Mouse (Mus musculus) layer of hippocampus, adult 8-10 months (tissue): Measurements from ENCODE around the gene Olfr697. TPM values are rescaled to one million over a fixed set of nuclear protein-coding genes. Genes with fewer than 3 reads are reported as not detected.
"Not testable (repeated sequence)": the region's sequence is repeated elsewhere in the genome, so short reads cannot be mapped to it uniquely, and the experiment has no call there.

Experiments
- DNase-seq, 2 experiments: peaks; one replicate each; pipeline ENCODE4 v3.0.0; 2022; ENCODE audit warnings: low spot score in 2 of 2
- total RNA-seq, 4 experiments: library from RNA; stranded (reverse); gene quantifications; 2 replicates each; pipeline ENCODE4 v1.2.4; 2022

Gene Olfr697
- total RNA-seq = not detected

GRCm38 (mm10) chr7:106742343-106742742 lies at the start of gene Olfr697:
Gene Olfr697 (minus strand): TSS chr7:106742443.
- DNase-seq = no peak

- no peak for DNase-seq
Measured at GRCm38 (mm10) chr7:106788330-106788729, 46.1 kb upstream of the Olfr697 start.

- not testable (repeated sequence) for DNase-seq
Measured at GRCm38 (mm10) chr7:106761008-106761407, 18.8 kb upstream of the Olfr697 start.

GRCm38 (mm10) chr7:106758800-106759199 lies 16.6 kb upstream of the Olfr697 start:
- DNase-seq = no peak

- no peak for DNase-seq
Measured at GRCm38 (mm10) chr7:106755297-106755696, 13.1 kb upstream of the Olfr697 start, which contains the start of gene Olfr698. Gene Olfr698 (minus strand): TSS chr7:106755397.

- DNase-seq = no peak
Measured at GRCm38 (mm10) chr7:106745811-106746210, 3.6 kb upstream of the Olfr697 start.

- no peak for DNase-seq
Measured at GRCm38 (mm10) chr7:106737028-106737427, 5.2 kb downstream of the Olfr697 start.

GRCm38 (mm10) chr7:106733717-106734116 lies 8.5 kb downstream of the Olfr697 start:
- DNase-seq = no peak

- DNase-seq = not testable (repeated sequence)
Measured at GRCm38 (mm10) chr7:106725654-106726053, 16.6 kb downstream of the Olfr697 start.

- DNase-seq = no peak
Measured at GRCm38 (mm10) chr7:106716296-106716695, 25.9 kb downstream of the Olfr697 start, which contains the start of gene Olfr695. Gene Olfr695 (minus strand): TSS chr7:106716396.

- no peak for DNase-seq
Measured at GRCm38 (mm10) chr7:106711463-106711862, 30.8 kb downstream of the Olfr697 start.

- DNase-seq = not testable (repeated sequence)
Measured at GRCm38 (mm10) chr7:106707705-106708104, 34.5 kb downstream of the Olfr697 start.

GRCm38 (mm10) chr7:106696891-106697290 lies 45.4 kb downstream of the Olfr697 start:
- no peak for DNase-seq

- no peak for DNase-seq
Measured at GRCm38 (mm10) chr7:106692976-106693375, 49.3 kb downstream of the Olfr697 start.

- DNase-seq = no peak
Measured at GRCm38 (mm10) chr7:106691714-106692113, 50.5 kb downstream of the Olfr697 start, which contains the start of gene Olfr694. Gene Olfr694 (minus strand): TSS chr7:106691814.

Other genes with a start within 250 kb of the Olfr697 start
- gene Olfr693, start 61.9 kb downstream of the Olfr697 start, total RNA-seq = not detected
- not detected for gene Olfr694, start 50.6 kb downstream of the Olfr697 start, total RNA-seq
- gene Olfr695, start 26.0 kb downstream of the Olfr697 start, total RNA-seq = not detected
- not detected for gene Olfr698, start 13.0 kb upstream of the Olfr697 start, total RNA-seq
- not detected for gene Olfr699, start 50.8 kb upstream of the Olfr697 start, total RNA-seq
- not detected for gene Olfr700, start 66.4 kb upstream of the Olfr697 start, total RNA-seq
- gene Olfr701, start 71.7 kb upstream of the Olfr697 start, total RNA-seq = not detected
- not detected for gene Olfr702, start 91.5 kb upstream of the Olfr697 start, total RNA-seq
- not detected for gene Olfr703, start 100.9 kb upstream of the Olfr697 start, total RNA-seq
- not detected for gene Olfr704, start 120.7 kb upstream of the Olfr697 start, total RNA-seq
- gene Olfr705, start 134.4 kb upstream of the Olfr697 start, total RNA-seq = not detected
- gene Olfr706, start 145.7 kb upstream of the Olfr697 start, total RNA-seq = not detected
- gene Olfr707, start 158.8 kb upstream of the Olfr697 start, total RNA-seq = not detected
- not detected for gene Olfr1532-ps1, start 165.6 kb upstream of the Olfr697 start, total RNA-seq
- not detected for gene Olfr709-ps1, start 189.8 kb upstream of the Olfr697 start, total RNA-seq
- gene Olfr710, start 205.9 kb upstream of the Olfr697 start, total RNA-seq = not detected
- gene Olfr6, start 221.5 kb upstream of the Olfr697 start, total RNA-seq = under 1 TPM in 1 of 4 experiments, not detected in 3; 0.12 TPM
- not detected for gene Olfr711, start 233.0 kb upstream of the Olfr697 start, total RNA-seq